Mouse (Mus musculus) E14TG2a.4 (cell line): Measurements from ENCODE around the gene Ptprt.

ENCODE experiments used
- H3K27me3 ChIP-seq: 2 replicates; pipeline ENCODE4 v1.6.1; 2014; ENCODE audit warnings: low read length, control low read depth; ENCODE audit not compliant: insufficient read depth
- H3K36me3 ChIP-seq: 2 replicates; pipeline ENCODE4 v1.6.1; 2014; ENCODE audit warnings: low read length, control low read depth; ENCODE audit not compliant: insufficient read depth
- H3K4me1 ChIP-seq: replicated peaks from 2 replicates; pipeline ENCODE4 v1.6.1; 2014; ENCODE audit warnings: low read depth, low read length, control low read depth
- H3K4me3 ChIP-seq: replicated peaks from 2 replicates; pipeline ENCODE4 v1.5.1; 2014; ENCODE audit warnings: mild to moderate bottlenecking, low read length
- H3K9me3 ChIP-seq: 2 replicates; pipeline ENCODE4 v1.6.1; 2014; ENCODE audit warnings: low read length, control low read depth
- CTCF ChIP-seq: conservative IDR thresholded peaks from 2 replicates; pipeline ENCODE4 v1.5.1; 2014; ENCODE audit warnings: low read length
- NANOG ChIP-seq: IDR thresholded peaks from 2 replicates; pipeline ENCODE4 v1.6.1; 2014; ENCODE audit warnings: borderline replicate concordance, low read length, mixed read lengths
- POU5F1 ChIP-seq: IDR thresholded peaks from 2 replicates; pipeline ENCODE4 v1.6.1; 2014; ENCODE audit warnings: low read length, borderline replicate concordance

The Ptprt gene

DNA sequence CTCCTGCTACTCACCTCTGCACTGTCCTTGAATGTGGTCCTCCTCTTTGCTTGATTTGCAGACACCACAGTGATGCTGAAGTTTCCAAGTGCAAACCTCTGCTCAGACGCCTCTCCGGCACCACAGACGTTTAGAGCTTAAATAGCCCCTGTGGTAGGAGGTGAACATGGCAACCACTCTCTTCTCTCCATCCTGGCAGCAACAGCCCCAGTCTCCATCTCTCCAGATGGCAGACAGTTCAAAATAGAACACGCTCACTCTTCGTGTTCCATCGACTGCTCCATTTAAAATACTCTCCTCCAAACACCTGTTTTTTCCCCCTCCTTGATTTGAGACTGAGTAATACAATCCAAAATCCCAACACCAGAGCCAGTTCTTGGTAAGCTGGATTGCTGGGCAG is 861.0 kb downstream of the Ptprt start:
- no peaks in the 10 kb centered on the region for H3K36me3 ChIP-seq
- no peaks in the 10 kb centered on the region for H3K9me3 ChIP-seq
- no peak for TF ChIP-seq POU5F1
- no peak for TF ChIP-seq CTCF
- no peak for TF ChIP-seq NANOG
- H3K4me1 ChIP-seq = no peaks in the 10 kb centered on the region
- H3K27me3 ChIP-seq = no peaks in the 10 kb centered on the region
- H3K4me3 ChIP-seq = no peak overlapping the region

GRCm38 (mm10) chr2:161767528-161767927 is 893.4 kb downstream of the Ptprt start:
- H3K4me1 ChIP-seq = no peaks in the 10 kb centered on the region
- H3K27me3 ChIP-seq = no peaks in the 10 kb centered on the region
- no peak overlapping the region for H3K4me3 ChIP-seq
- TF ChIP-seq CTCF = no peak
- TF ChIP-seq NANOG = no peak
- no peak for TF ChIP-seq POU5F1
- no peaks in the 10 kb centered on the region for H3K9me3 ChIP-seq
- no peaks in the 10 kb centered on the region for H3K36me3 ChIP-seq

DNA sequence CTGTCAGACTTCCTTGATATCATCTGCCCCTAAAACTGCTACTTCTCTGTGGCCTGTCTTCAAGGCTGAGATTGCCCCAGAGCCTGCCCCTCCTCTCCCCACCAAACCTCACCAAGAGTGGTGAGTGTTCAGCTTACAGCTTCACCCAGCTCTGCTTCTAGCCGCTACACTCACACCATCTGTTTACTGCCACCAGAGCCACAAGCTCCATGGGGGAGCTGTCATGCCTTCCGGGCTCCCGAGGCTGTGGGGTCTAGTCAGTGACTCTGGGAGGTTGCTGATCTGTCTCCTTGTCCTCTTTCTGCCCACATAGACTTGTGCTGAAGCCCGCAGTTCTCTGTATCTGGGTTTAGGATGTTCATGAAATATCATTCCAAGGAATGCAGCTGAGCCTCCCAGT is 947.9 kb downstream of the Ptprt start:
- Histone ChIP-seq H3K9me3 (no peaks in the 10 kb centered on the region), H3K27me3 (no peaks in the 10 kb centered on the region), H3K4me1 (no peaks in the 10 kb centered on the region), H3K36me3 (no peaks in the 10 kb centered on the region), H3K4me3 (no peak overlapping the region)
- TF ChIP-seq CTCF (no peak), NANOG (no peak), POU5F1 (no peak)

DNA sequence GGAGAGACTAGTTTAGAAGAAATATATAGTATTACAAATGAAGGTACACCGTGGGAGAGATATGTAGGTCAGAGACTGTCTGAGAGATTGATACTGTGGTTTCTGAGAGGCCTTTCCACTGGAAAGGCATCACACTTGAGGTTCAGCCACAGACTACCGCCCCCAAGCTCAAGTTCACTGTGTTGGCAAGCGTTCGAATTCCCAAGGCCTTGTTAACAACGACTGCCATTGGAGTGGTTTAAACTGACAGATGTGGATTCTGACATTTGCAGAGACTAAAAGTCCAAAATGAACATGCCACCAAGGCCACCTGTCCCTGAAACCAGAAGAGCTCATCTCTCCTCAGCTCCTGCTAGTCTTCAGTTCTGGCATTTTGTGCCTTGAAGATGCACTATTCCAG is 951.6 kb downstream of the Ptprt start:
- no peaks in the 10 kb centered on the region for H3K36me3 ChIP-seq
- H3K4me3 ChIP-seq = no peak overlapping the region
- no peaks in the 10 kb centered on the region for H3K9me3 ChIP-seq
- no peaks in the 10 kb centered on the region for H3K4me1 ChIP-seq
- TF ChIP-seq NANOG = no peak
- no peak for TF ChIP-seq CTCF
- no peak for TF ChIP-seq POU5F1
- H3K27me3 ChIP-seq = no peaks in the 10 kb centered on the region

GRCm38 (mm10) chr2:161706386-161706915 is 954.5 kb downstream of the Ptprt start:
- H3K36me3 ChIP-seq = no peaks in the 10 kb centered on the region
- no peak for TF ChIP-seq NANOG
- TF ChIP-seq POU5F1 = no peak
- no peak for TF ChIP-seq CTCF
- no peaks in the 10 kb centered on the region for H3K9me3 ChIP-seq
- no peak overlapping the region for H3K4me3 ChIP-seq
- no peaks in the 10 kb centered on the region for H3K4me1 ChIP-seq
- no peaks in the 10 kb centered on the region for H3K27me3 ChIP-seq

- TF ChIP-seq NANOG (no peak), POU5F1 (no peak), CTCF (no peak)
- no peak overlapping the region for H3K4me3 ChIP-seq
- no peaks in the 10 kb centered on the region for H3K36me3 ChIP-seq
- H3K27me3 ChIP-seq = no peaks in the 10 kb centered on the region
- no peaks in the 10 kb centered on the region for H3K9me3 ChIP-seq
- H3K4me1 ChIP-seq = no peaks in the 10 kb centered on the region
Observed at GRCm38 (mm10) chr2:161704811-161705210, 956.1 kb downstream of the Ptprt start.

GRCm38 (mm10) chr2:161704410-161704809 is 956.5 kb downstream of the Ptprt start:
- H3K36me3 ChIP-seq = no peaks in the 10 kb centered on the region
- TF ChIP-seq POU5F1 (no peak), CTCF (no peak)
- no peaks in the 10 kb centered on the region for H3K9me3 ChIP-seq
- H3K4me1 ChIP-seq = no peaks in the 10 kb centered on the region
- H3K27me3 ChIP-seq = no peaks in the 10 kb centered on the region
- no peak overlapping the region for H3K4me3 ChIP-seq

DNA sequence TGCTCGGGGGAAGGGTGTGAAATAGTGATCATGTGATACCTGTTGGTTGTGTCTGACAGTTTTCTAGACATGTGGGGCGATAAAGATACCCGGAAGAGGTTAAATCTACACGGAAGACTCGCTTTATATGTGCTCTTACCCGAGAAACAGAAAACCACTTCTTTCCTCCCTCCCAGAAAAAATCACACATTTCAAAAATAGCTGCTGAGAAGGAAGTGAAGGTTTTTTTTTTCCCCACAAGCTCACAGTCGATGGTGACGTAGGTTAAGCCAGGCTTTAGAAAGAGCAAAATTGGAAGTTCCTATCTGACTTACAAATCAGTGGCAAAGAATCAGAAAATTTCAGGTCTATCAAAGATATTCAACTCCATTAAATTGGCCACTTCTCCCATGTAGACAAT is 965.1 kb downstream of the Ptprt start:
- no peak overlapping the region for H3K4me3 ChIP-seq
- no peak for TF ChIP-seq CTCF
- no peak for TF ChIP-seq POU5F1
- no peak for TF ChIP-seq NANOG
- H3K9me3 ChIP-seq = no peaks in the 10 kb centered on the region
- H3K27me3 ChIP-seq = no peaks in the 10 kb centered on the region
- H3K36me3 ChIP-seq = no peaks in the 10 kb centered on the region
- H3K4me1 ChIP-seq = no peaks in the 10 kb centered on the region

- Histone ChIP-seq H3K36me3 (no peaks in the 10 kb centered on the region), H3K27me3 (no peaks in the 10 kb centered on the region), H3K9me3 (0 out of 2 replicates have a peak, but pooled peaks cover 6% of the 10 kb centered on the region), H3K4me1 (no peaks in the 10 kb centered on the region), H3K4me3 (no peak overlapping the region)
- TF ChIP-seq POU5F1 = no peak
- no peak for TF ChIP-seq NANOG
- no peak for TF ChIP-seq CTCF
Observed at GRCm38 (mm10) chr2:161668302-161668986, 992.5 kb downstream of the Ptprt start.
